In genomic region chr1:88624376-88624775, GRCm38 (mm10) we compare ENCODE assay signal across 10 mouse cellular contexts.
"Had no signal": no experiment of that assay in that cellular context is flagged by ENCODE, and none has a peak within 500 bp of the region (broad histone marks: within the 10 kb centered on the region; RNA-seq: fewer than 3 reads in every experiment).

No protein-coding gene starts in this region.

- H3K9me3 ChIP-seq: limb, embryonic 12.5 days; liver, embryonic 13.5 days; neural tube, embryonic 12.5 days; stomach, embryonic 15.5 days had no signal

- H3K27me3 ChIP-seq: limb, embryonic 12.5 days; liver, embryonic 13.5 days; neural tube, embryonic 12.5 days; stomach, embryonic 15.5 days had no signal

- ATAC-seq: intestine, postnatal 0 days; liver, postnatal 0 days had no signal

- H3K9ac ChIP-seq: limb, embryonic 12.5 days; liver, embryonic 13.5 days; liver, postnatal 0 days; neural tube, embryonic 12.5 days; stomach, embryonic 15.5 days had no signal

- H3K27ac ChIP-seq: limb, embryonic 12.5 days; liver, embryonic 13.5 days; neural tube, embryonic 12.5 days; stomach, embryonic 15.5 days had no signal

- H3K4me2 ChIP-seq: limb, embryonic 12.5 days; liver, embryonic 13.5 days; neural tube, embryonic 12.5 days; stomach, embryonic 15.5 days had no signal

- DNase-seq: layer of hippocampus, adult 9-11 months; liver; liver, embryonic 13.5 days; liver, postnatal 0 days; midbrain, embryonic 14.5 days; thymus, postnatal 4 days had no signal

- H3K4me3 ChIP-seq: limb, embryonic 12.5 days; liver, embryonic 13.5 days; neural tube, embryonic 12.5 days; stomach, embryonic 15.5 days had no signal

- H3K4me1 ChIP-seq: liver, embryonic 13.5 days; stomach, embryonic 15.5 days had no signal

- H3K36me3 ChIP-seq: limb, embryonic 12.5 days; liver, embryonic 13.5 days; neural tube, embryonic 12.5 days; stomach, embryonic 15.5 days had no signal
